Mouse (Mus musculus) left cerebral cortex, postnatal 14 days (tissue): ENCODE measurements around the gene Pias4. TPM values are rescaled to one million over a fixed set of nuclear protein-coding genes. Genes with fewer than 3 reads are reported as not detected.
"Not testable (repeated sequence)": the region's sequence is repeated elsewhere in the genome, so short reads cannot be mapped to it uniquely, and the experiment has no call there.

Experiments
- DNase-seq, 2 experiments: peaks; one replicate each; pipeline ENCODE4 v3.0.0; 2021 to 2022; ENCODE audit warnings: low spot score in 2 of 2, mixed read lengths in 1 of 2
- intact Hi-C: fragments of 180-260 bp; cut with DNase I; formaldehyde crosslinking; loops from one replicate; pipeline ENCODE4 v1.15.1; 2025
- total RNA-seq, 2 experiments: library from RNA; stranded (reverse); gene quantifications; 2 replicates each; pipeline ENCODE4 v1.2.3; 2021

Pias4 gene
- total RNA-seq, 2 experiments from 2014 or later, result 23.7 to 29.9 TPM

- DNase-seq, result no peak
- intact Hi-C loops, result loop anchor here (10.0 kb wide), 1 partner anchor 252 kb away; no protein-coding TSS in a partner anchor
These were observed 25.3 kb upstream of the Pias4 start for GRCm38 (mm10) chr10:81192968-81193501.

- intact Hi-C loops, result loop anchor here (10.0 kb wide), 1 partner anchor 252 kb away; no protein-coding TSS in a partner anchor
- DNase-seq, result peak; percentile 88 to 94
These were observed 24.7 kb upstream of the Pias4 start for GRCm38 (mm10) chr10:81192270-81192967.

GRCm38 (mm10) chr10:81191342-81191982 lies 23.7 kb upstream of the Pias4 start:
- intact Hi-C loops, result loop anchor here (10.0 kb wide), 1 partner anchor 253 kb away; no protein-coding TSS in a partner anchor
- no peak for DNase-seq

GRCm38 (mm10) chr10:81190912-81191321 lies 23.2 kb upstream of the Pias4 start:
- intact Hi-C loops, result loop anchor here (10.0 kb wide), 1 partner anchor 254 kb away; no protein-coding TSS in a partner anchor
- DNase-seq, result no peak

GRCm38 (mm10) chr10:81190236-81190911 lies 22.7 kb upstream of the Pias4 start:
- no peak for DNase-seq
- intact Hi-C loops, result loop anchor here (10.0 kb wide), 1 partner anchor 254 kb away; no protein-coding TSS in a partner anchor

- intact Hi-C loops, result loop anchor here (10.0 kb wide), 1 partner anchor 255 kb away; no protein-coding TSS in a partner anchor
- no peak for DNase-seq
These were observed 22.1 kb upstream of the Pias4 start for GRCm38 (mm10) chr10:81189821-81190220.

GRCm38 (mm10) chr10:81187161-81187560 lies 19.4 kb upstream of the Pias4 start:
- no peak for DNase-seq
- intact Hi-C loops, result no loop called here

- intact Hi-C loops, result no loop called here
These were observed 17.0 kb upstream of the Pias4 start for GRCm38 (mm10) chr10:81184765-81185164.

GRCm38 (mm10) chr10:81183805-81184204 lies 16.1 kb upstream of the Pias4 start, which contains the start of gene 4930442H23Rik:
Gene 4930442H23Rik (minus strand): TSS chr10:81183849.
- DNase-seq, result no peak
- intact Hi-C loops, result no loop called here

More at GRCm38 (mm10) chr10:81184765-81185164, 17.0 kb upstream of the Pias4 start:
- DNase-seq, result no peak

GRCm38 (mm10) chr10:81182336-81183333 lies 14.9 kb upstream of the Pias4 start, which contains the start of gene Dapk3:
Gene Dapk3 (plus strand): TSS chr10:81183005.
- intact Hi-C loops, result no loop called here
- peak; percentile 99 for DNase-seq

- intact Hi-C loops, result not testable (repeated sequence)
These were observed 14.1 kb upstream of the Pias4 start for GRCm38 (mm10) chr10:81181860-81182259.

GRCm38 (mm10) chr10:81180946-81181345 lies 13.2 kb upstream of the Pias4 start:
- DNase-seq, result no peak
- intact Hi-C loops, result no loop called here

More at GRCm38 (mm10) chr10:81181860-81182259, 14.1 kb upstream of the Pias4 start:
- DNase-seq, result not testable (repeated sequence)

GRCm38 (mm10) chr10:81179451-81180342 lies 12.0 kb upstream of the Pias4 start:
- DNase-seq, result no peak
- intact Hi-C loops, result no loop called here

GRCm38 (mm10) chr10:81178927-81179326 lies 11.2 kb upstream of the Pias4 start:
- DNase-seq, result no peak
- intact Hi-C loops, result no loop called here

- intact Hi-C loops, result no loop called here
- DNase-seq, result no peak
These were observed 10.4 kb upstream of the Pias4 start for GRCm38 (mm10) chr10:81177958-81178712.

- peak in 1 of 2 experiments; percentile 45 for DNase-seq
- intact Hi-C loops, result no loop called here
These were observed 9.8 kb upstream of the Pias4 start for GRCm38 (mm10) chr10:81177491-81177925.
